Mouse (Mus musculus) stomach, postnatal 0 days (tissue): Measurements from ENCODE around the gene She. TPM values are rescaled to one million over a fixed set of nuclear protein-coding genes. Genes with fewer than 3 reads are reported as not detected.

Experiments used
- ATAC-seq: fragments of 200-750 bp; cut with Nextera tagmentation; 2 replicates; pipeline ENCODE4 v1.8.0; 2017; ENCODE audit not compliant: low FRiP score, low TSS enrichment
- DNase-seq: peaks from one replicate; pipeline ENCODE4 v3.0.0-alpha.2; 2016; ENCODE audit warnings: low spot score
- H3K27ac ChIP-seq: fragments of 300-500 bp; sonication (generic); replicated peaks from 2 replicates; pipeline ENCODE4 v1.5.1; 2014; ENCODE audit warnings: mild to moderate bottlenecking, control low read depth
- H3K27me3 ChIP-seq: fragments of 300-500 bp; sonication (generic); 2 replicates; pipeline ENCODE4 v1.6.1; 2014; ENCODE audit warnings: low read length; ENCODE audit not compliant: control insufficient read depth, insufficient read depth
- H3K36me3 ChIP-seq: fragments of 300-500 bp; sonication (generic); 2 replicates; pipeline ENCODE4 v1.6.1; 2014; ENCODE audit warnings: low read length, mixed read lengths; ENCODE audit not compliant: control insufficient read depth, insufficient read depth
- H3K4me1 ChIP-seq: fragments of 300-500 bp; sonication (generic); replicated peaks from 2 replicates; pipeline ENCODE4 v1.6.1; 2014; ENCODE audit warnings: antibody characterized with exemption; ENCODE audit not compliant: control insufficient read depth, insufficient read depth
- H3K4me2 ChIP-seq: fragments of 300-500 bp; sonication (generic); replicated peaks from 2 replicates; pipeline ENCODE4 v1.6.1; 2014; ENCODE audit warnings: low read depth, mild to moderate bottlenecking, control low read depth, moderate library complexity
- H3K4me3 ChIP-seq: fragments of 300-500 bp; sonication (generic); 2 replicates; pipeline ENCODE4 v1.5.1; 2014; ENCODE audit warnings: low read depth, low read length, control low read depth
- H3K9ac ChIP-seq: fragments of 300-500 bp; sonication (generic); 2 replicates; pipeline ENCODE4 v1.6.1; 2014; ENCODE audit warnings: mild to moderate bottlenecking, low read length, control low read depth, mixed read lengths
- H3K9me3 ChIP-seq: fragments of 300-500 bp; sonication (generic); 2 replicates; pipeline ENCODE4 v1.6.1; 2016; ENCODE audit warnings: low read length; ENCODE audit not compliant: control insufficient read depth
- CTCF ChIP-seq: IDR thresholded peaks from 2 replicates; pipeline ENCODE4 v1.5.1; 2016; ENCODE audit warnings: antibody characterized with exemption, low read depth, mild to moderate bottlenecking, moderate library complexity
- EP300 ChIP-seq: optimal IDR thresholded peaks from 2 replicates; pipeline ENCODE3; 2016; ENCODE audit warnings: antibody characterized with exemption
- WGBS: fragments of 180-500 bp; shearing (Covaris S2); extraction: QIAGEN DNeasy Blood & Tissue Kit; methylation state at CpG from one replicate; pipeline ENCODE4 v1.1.7; 2014; 5-methylcytosine and 5-hydroxymethylcytosine counted together
- polyA plus RNA-seq: library from polyadenylated mRNA; unstranded; fragments of >200 nt; fragmentation: Nextera tagmentation; extraction: Ambion mirVana; gene quantifications from 2 replicates; pipeline ENCODE4 v1.2.1, GENCODE M21; 2015

She gene
- polyA plus RNA-seq, 1 experiment from 2014 or later = 1.4 TPM

DNA sequence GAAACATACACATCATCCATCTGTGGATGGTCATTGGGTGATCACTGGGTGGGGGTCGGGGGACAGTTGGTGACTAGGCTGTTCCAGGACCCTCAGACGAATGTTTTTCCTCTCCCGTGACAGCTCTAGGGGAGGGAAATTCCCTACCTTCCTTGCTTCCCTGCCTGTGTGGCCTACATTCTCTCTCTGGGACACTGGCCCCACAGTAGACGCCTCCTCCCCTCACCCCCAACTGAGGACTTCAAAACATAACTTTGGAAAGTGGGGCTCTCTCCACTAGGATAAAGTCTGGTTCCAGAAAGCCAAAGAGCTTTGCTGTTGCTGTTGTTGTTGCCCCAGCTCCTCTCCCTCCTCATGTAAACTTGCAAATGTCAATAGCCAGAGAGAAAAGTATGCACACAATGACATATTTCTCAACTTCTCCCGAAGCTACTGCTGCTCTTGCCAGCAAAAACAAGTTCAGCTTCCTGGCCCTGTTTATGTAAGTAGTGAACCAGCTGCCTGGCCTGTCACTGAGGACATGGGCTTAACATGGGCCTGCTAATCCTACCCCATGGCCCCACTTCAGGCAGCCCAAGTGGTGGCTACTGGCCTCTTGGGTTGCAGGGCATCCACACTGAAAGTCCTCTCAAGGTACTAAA lies 67.8 kb downstream of the She start:
- peaks cover 14% of the 10 kb centered on the region; the same call in 1 of the 2 replicates for H3K4me1 ChIP-seq
- DNase-seq (no peak), ATAC-seq (no peak)
- no peaks in the 10 kb centered on the region for H3K9me3 ChIP-seq
- H3K4me2 ChIP-seq = no peak overlapping the region
- H3K27ac ChIP-seq = peak overlapping the region; percentile 40; the same call in 1 of the 2 replicates
- 48% methylated on average over 5 of the region's 5 CpGs for WGBS
- no peaks in the 10 kb centered on the region for H3K27me3 ChIP-seq
- TF ChIP-seq EP300 = no peak
- no peak for TF ChIP-seq CTCF
- H3K4me3 ChIP-seq = no peak overlapping the region
- H3K9ac ChIP-seq = no peak overlapping the region
- H3K36me3 ChIP-seq = no peaks in the 10 kb centered on the region

DNA sequence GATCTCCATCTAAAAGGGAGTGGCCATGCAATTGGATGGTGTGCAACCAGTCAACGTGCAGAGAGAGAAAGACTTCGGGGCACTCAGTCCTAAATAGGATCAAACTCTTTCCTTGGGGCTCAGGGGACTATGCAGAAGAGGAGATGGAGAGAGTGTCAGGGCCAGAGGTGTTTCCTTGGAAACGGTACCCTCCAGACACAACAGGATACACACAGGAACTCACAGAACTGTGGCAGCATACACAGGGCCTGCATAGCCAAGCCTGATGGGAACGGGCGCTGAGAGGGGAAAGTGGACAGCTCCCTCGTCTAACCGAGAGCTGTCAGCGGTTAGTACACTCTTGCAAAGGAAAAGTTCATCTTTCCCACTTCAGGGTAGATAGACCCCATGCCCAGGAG lies 68.3 kb downstream of the She start:
- DNase-seq (no peak), ATAC-seq (no peak)
- H3K4me1 ChIP-seq = peaks cover 14% of the 10 kb centered on the region; the same call in 1 of the 2 replicates
- WGBS = 73% methylated on average over 8 of the region's 8 CpGs
- H3K27ac ChIP-seq = peak overlapping the region; percentile 40; the same call in 1 of the 2 replicates
- no peak overlapping the region for H3K4me3 ChIP-seq
- no peaks in the 10 kb centered on the region for H3K9me3 ChIP-seq
- TF ChIP-seq CTCF (no peak), EP300 (no peak)
- H3K4me2 ChIP-seq = no peak overlapping the region
- H3K9ac ChIP-seq = no peak overlapping the region
- no peaks in the 10 kb centered on the region for H3K36me3 ChIP-seq
- no peaks in the 10 kb centered on the region for H3K27me3 ChIP-seq

DNA sequence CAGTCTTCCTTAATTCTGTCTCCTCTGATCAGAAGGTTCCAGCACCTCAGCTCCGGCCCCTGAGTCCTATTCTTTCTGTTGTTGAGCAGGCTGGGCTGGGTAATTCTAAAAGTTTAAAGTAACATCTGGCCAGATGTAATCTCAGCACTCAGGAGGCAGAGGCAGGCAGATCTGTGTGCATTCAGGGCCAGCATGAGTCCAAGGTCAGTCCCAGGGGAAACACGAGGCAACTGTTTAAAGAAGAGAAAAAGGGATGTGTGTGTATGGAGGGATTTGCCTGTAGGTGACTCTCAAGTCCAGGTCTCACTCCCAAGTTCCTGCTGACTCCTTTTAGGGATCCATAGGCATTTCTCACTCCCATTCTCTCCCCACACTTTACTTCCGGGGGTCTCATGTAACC lies 76.7 kb downstream of the She start:
- H3K4me2 ChIP-seq = no peak overlapping the region
- H3K36me3 ChIP-seq = no peaks in the 10 kb centered on the region
- WGBS = 70% methylated on average over 3 of the region's 3 CpGs
- TF ChIP-seq CTCF = no peak
- H3K9me3 ChIP-seq = no peaks in the 10 kb centered on the region
- ATAC-seq = no peak
- no peak for DNase-seq
- no peaks in the 10 kb centered on the region for H3K27me3 ChIP-seq
- H3K27ac ChIP-seq = no peak overlapping the region
- no peak overlapping the region for H3K4me3 ChIP-seq
- H3K4me1 ChIP-seq = no peaks in the 10 kb centered on the region
- H3K9ac ChIP-seq = no peak overlapping the region

Other genes starting within 250 kb of the She start
- gene Adar, start 116.3 kb upstream of the She start, polyA plus RNA-seq = 8.5 and 8.8 TPM in 2 replicates
- 0.68 and 0.81 TPM in 2 replicates for gene Chrnb2, start 66.7 kb upstream of the She start, polyA plus RNA-seq
- gene Ube2q1, start 57.8 kb upstream of the She start, polyA plus RNA-seq = 6.4 and 6.5 TPM in 2 replicates
- 4.3 and 4.5 TPM in 2 replicates for gene Il6ra, start 81.8 kb downstream of the She start, polyA plus RNA-seq
- gene Atp8b2, start 132.1 kb downstream of the She start, polyA plus RNA-seq = 4.2 and 5.0 TPM in 2 replicates
- 73.6 and 77.7 TPM in 2 replicates for gene Hax1, start 167.4 kb downstream of the She start, polyA plus RNA-seq
- 109 and 115 TPM in 2 replicates for gene 4933434E20Rik, start 220.3 kb downstream of the She start, polyA plus RNA-seq
- gene Ubap2l, start 221.3 kb downstream of the She start, polyA plus RNA-seq = 75.2 and 80.4 TPM in 2 replicates
- gene Tpm3, start 241.3 kb downstream of the She start, polyA plus RNA-seq = 327 TPM in 2 replicates